Mouse (Mus musculus) E14TG2a.4 (cell line): Measurements from ENCODE around the gene Otop2.

Experiments
- CTCF ChIP-seq: conservative IDR thresholded peaks from 2 replicates; pipeline ENCODE4 v1.5.1; 2014; ENCODE audit warnings: low read length
- NANOG ChIP-seq: IDR thresholded peaks from 2 replicates; pipeline ENCODE4 v1.6.1; 2014; ENCODE audit warnings: borderline replicate concordance, low read length, mixed read lengths

- no peak for TF ChIP-seq CTCF
- no peak for TF ChIP-seq NANOG
Observed at GRCm38 (mm10) chr11:115366039-115366705, 59.2 kb downstream of the Otop2 start.
